Mouse (Mus musculus): ENCODE results near the gene Olfr1257. TPM values are rescaled to one million over a fixed set of nuclear protein-coding genes. Genes with fewer than 3 reads are reported as not detected.
"Not testable (repeated sequence)": the region's sequence is repeated elsewhere in the genome, so short reads cannot be mapped to it uniquely, and the experiment has no call there.

The Olfr1257 gene
- not detected in 2 replicates for total RNA-seq (2015)
- total RNA-seq (2017) = not detected in 2 replicates

DNA sequence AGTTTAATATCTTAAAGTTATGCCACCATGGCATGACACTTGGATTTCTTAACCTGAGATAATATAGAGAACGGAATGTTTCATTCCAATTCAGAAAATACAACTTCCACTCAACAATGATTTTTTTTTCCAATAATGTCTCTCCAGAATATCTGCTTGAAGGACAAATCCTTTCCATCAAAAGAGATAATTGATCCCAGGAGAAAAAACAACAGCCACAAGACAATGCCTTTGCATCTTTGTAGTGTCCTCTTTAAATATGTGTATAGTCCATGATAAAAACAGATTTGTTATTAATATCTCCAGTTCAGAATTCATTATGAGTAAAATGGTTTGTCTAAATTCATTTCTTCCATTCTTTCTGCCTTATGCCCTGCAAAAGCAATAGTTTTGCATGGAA, at the start of gene Olfr1257:
Gene Olfr1257 (plus strand): TSS at position 301 of the 400 bp plus-strand sequence.
- no peak for ATAC-seq (ENCODE audit: poor library complexity, severe bottlenecking)

DNA sequence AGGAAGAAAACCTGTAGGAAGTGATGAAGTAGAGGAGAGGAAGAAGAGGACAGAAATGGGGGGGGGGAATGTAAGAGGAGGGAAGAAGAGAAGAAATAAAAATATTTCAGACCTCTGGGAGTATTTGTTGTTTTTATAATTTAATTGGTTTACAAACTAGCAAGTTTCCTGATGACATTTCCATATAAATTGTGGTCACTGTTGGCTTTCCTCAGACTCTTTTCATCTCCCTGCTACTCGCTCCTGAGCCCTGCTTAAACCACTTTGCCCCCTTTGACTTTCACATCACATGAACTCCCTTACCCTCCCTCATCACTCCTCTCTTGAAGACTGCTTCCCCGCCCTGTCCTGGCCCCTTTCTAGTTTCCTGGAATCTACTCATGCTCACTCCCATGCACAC, 36.8 kb upstream of the Olfr1257 start, which contains the start of gene Olfr1256:
Gene Olfr1256 (minus strand): TSS at position 101 of the 400 bp plus-strand sequence.
- no peak for ATAC-seq (ENCODE audit: poor library complexity, severe bottlenecking)

DNA sequence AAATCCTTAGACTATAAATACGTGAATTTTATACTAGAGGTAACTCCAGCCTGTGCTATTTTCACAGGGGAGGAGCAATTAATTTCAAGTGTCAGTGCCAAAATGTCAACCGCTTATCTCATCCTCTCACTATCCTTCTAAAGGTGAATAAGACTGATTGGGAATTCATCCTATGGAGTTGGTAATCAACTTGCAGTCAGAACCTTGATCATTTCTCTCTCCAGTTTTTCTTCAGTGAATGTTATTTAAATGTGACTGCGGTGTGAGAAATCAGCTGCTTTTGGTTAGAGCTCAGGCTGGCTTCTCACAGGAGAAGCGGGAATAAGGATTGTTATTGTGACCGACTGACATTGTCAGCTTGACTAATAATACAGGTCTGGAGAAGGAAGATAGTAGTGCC, 30.1 kb upstream of the Olfr1257 start, which contains the start of gene Olfr48:
Gene Olfr48 (minus strand): TSS at position 101 of the 400 bp plus-strand sequence.
- no peak for ATAC-seq (ENCODE audit: poor library complexity, severe bottlenecking)

DNA sequence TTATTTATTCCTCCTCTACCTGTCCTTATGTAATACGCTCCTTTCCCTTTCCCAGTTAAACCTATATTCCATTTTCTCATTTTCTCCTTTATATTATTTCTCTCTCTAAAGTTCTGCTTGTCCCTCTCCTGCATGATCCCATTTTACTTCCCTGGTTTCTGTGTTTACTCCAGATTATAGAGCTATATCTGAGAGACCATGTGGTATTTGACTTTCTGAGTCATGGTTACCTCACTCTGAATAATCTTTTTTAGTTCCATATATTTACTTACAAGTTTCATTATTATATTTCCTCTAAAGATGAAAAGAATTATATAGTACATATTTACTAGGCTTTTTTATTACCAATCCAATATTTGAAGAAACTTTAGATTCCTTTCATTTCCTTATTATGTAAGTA, 29.0 kb upstream of the Olfr1257 start:
- ATAC-seq (ENCODE audit: poor library complexity, severe bottlenecking) = no peak

- not testable (repeated sequence) for ATAC-seq (ENCODE audit: poor library complexity, severe bottlenecking)
Measured at GRCm38 (mm10) chr2:89912616-89913015, 34.4 kb downstream of the Olfr1257 start.

DNA sequence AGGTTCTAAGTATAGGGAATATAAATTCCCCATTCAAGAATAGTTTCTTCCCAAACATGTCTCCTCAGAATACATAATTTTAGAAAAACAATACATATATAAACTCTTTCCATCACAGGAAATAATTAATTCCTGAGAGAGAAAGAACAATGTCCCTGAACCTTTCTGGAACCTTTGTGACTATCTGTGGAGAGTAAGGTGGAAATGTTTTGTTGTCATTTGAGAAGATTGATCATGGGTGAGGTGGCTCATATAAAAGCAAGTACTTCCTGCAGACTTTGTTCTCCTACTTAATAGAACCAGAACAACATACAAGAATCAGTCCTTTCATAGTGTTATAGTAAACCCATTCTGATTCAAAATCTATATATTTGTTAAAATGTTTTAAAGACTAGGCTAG, 48.8 kb downstream of the Olfr1257 start, which contains the start of gene Olfr1258:
Gene Olfr1258 (plus strand): TSS at position 301 of the 400 bp plus-strand sequence.
- ATAC-seq (ENCODE audit: poor library complexity, severe bottlenecking) = no peak

Other genes starting within 250 kb of the Olfr1257 start
- gene Olfr1249, start 243.5 kb upstream of the Olfr1257 start, total RNA-seq (2015) = not detected in 2 replicates
- not detected in 2 replicates for gene Olfr1249, start 243.5 kb upstream of the Olfr1257 start, total RNA-seq (2017)
- not detected in 2 replicates for gene Olfr1250, start 217.0 kb upstream of the Olfr1257 start, total RNA-seq (2015)
- not detected in 2 replicates for gene Olfr1250, start 217.0 kb upstream of the Olfr1257 start, total RNA-seq (2017)
- not detected in 2 replicates for gene Olfr1251, start 206.5 kb upstream of the Olfr1257 start, total RNA-seq (2015)
- gene Olfr1251, start 206.5 kb upstream of the Olfr1257 start, total RNA-seq (2017) = not detected in 2 replicates
- gene Olfr1252, start 153.4 kb upstream of the Olfr1257 start, total RNA-seq (2015) = not detected in 2 replicates
- gene Olfr1252, start 153.4 kb upstream of the Olfr1257 start, total RNA-seq (2017) = not detected in 2 replicates
- not detected in 2 replicates for gene Olfr1253, start 121.3 kb upstream of the Olfr1257 start, total RNA-seq (2015)
- not detected in 2 replicates for gene Olfr1253, start 121.3 kb upstream of the Olfr1257 start, total RNA-seq (2017)
- gene Olfr1254, start 84.8 kb upstream of the Olfr1257 start, total RNA-seq (2015) = not detected in 2 replicates
- gene Olfr1254, start 84.8 kb upstream of the Olfr1257 start, total RNA-seq (2017) = not detected in 2 replicates
- gene Olfr1255, start 66.4 kb upstream of the Olfr1257 start, total RNA-seq (2015) = not detected in 2 replicates
- gene Olfr1255, start 66.4 kb upstream of the Olfr1257 start, total RNA-seq (2017) = not detected in 2 replicates
- gene Olfr1256, start 36.9 kb upstream of the Olfr1257 start, total RNA-seq (2015) = not detected in 2 replicates
- gene Olfr1256, start 36.9 kb upstream of the Olfr1257 start, total RNA-seq (2017) = not detected in 2 replicates
- gene Olfr48, start 30.2 kb upstream of the Olfr1257 start, total RNA-seq (2015) = not detected in 2 replicates
- gene Olfr48, start 30.2 kb upstream of the Olfr1257 start, total RNA-seq (2017) = not detected in 2 replicates
- gene Olfr1258, start 48.9 kb downstream of the Olfr1257 start, total RNA-seq (2015) = not detected in 2 replicates
- not detected in 2 replicates for gene Olfr1258, start 48.9 kb downstream of the Olfr1257 start, total RNA-seq (2017)
- not detected in 2 replicates for gene Olfr1259, start 70.2 kb downstream of the Olfr1257 start, total RNA-seq (2015)
- gene Olfr1259, start 70.2 kb downstream of the Olfr1257 start, total RNA-seq (2017) = 0.04 TPM in 1 of 2 replicates, not detected in the other
- gene Olfr1260, start 95.9 kb downstream of the Olfr1257 start, total RNA-seq (2015) = not detected in 2 replicates
- gene Olfr1260, start 95.9 kb downstream of the Olfr1257 start, total RNA-seq (2017) = not detected in 2 replicates
- gene Olfr1261, start 112.8 kb downstream of the Olfr1257 start, total RNA-seq (2015) = not detected in 2 replicates
- not detected in 2 replicates for gene Olfr1261, start 112.8 kb downstream of the Olfr1257 start, total RNA-seq (2017)
- not detected in 2 replicates for gene Olfr1262, start 121.7 kb downstream of the Olfr1257 start, total RNA-seq (2015)
- gene Olfr1262, start 121.7 kb downstream of the Olfr1257 start, total RNA-seq (2017) = not detected in 2 replicates
- gene Olfr1263, start 133.7 kb downstream of the Olfr1257 start, total RNA-seq (2015) = not detected in 2 replicates
- not detected in 2 replicates for gene Olfr1263, start 133.7 kb downstream of the Olfr1257 start, total RNA-seq (2017)
- gene Olfr1264, start 147.1 kb downstream of the Olfr1257 start, total RNA-seq (2015) = not detected in 2 replicates
- gene Olfr1264, start 147.1 kb downstream of the Olfr1257 start, total RNA-seq (2017) = not detected in 2 replicates
- not detected in 2 replicates for gene Olfr1265, start 156.9 kb downstream of the Olfr1257 start, total RNA-seq (2015)
- not detected in 2 replicates for gene Olfr1265, start 156.9 kb downstream of the Olfr1257 start, total RNA-seq (2017)
- not detected in 2 replicates for gene Olfr140, start 185.2 kb downstream of the Olfr1257 start, total RNA-seq (2015)
- gene Olfr140, start 185.2 kb downstream of the Olfr1257 start, total RNA-seq (2017) = not detected in 2 replicates
- not detected in 2 replicates for gene Olfr1269, start 243.0 kb downstream of the Olfr1257 start, total RNA-seq (2015)
- not detected in 2 replicates for gene Olfr1269, start 243.0 kb downstream of the Olfr1257 start, total RNA-seq (2017)